Mouse (Mus musculus): ENCODE data around the gene Hbp1. TPM values are rescaled to one million over a fixed set of nuclear protein-coding genes. Genes with fewer than 3 reads are reported as not detected.

Hbp1 gene
- 83.3 and 96.3 TPM in 2 replicates for polyA plus RNA-seq (2015; fragmentation: Nextera tagmentation; extraction: Ambion mirVana)

DNA sequence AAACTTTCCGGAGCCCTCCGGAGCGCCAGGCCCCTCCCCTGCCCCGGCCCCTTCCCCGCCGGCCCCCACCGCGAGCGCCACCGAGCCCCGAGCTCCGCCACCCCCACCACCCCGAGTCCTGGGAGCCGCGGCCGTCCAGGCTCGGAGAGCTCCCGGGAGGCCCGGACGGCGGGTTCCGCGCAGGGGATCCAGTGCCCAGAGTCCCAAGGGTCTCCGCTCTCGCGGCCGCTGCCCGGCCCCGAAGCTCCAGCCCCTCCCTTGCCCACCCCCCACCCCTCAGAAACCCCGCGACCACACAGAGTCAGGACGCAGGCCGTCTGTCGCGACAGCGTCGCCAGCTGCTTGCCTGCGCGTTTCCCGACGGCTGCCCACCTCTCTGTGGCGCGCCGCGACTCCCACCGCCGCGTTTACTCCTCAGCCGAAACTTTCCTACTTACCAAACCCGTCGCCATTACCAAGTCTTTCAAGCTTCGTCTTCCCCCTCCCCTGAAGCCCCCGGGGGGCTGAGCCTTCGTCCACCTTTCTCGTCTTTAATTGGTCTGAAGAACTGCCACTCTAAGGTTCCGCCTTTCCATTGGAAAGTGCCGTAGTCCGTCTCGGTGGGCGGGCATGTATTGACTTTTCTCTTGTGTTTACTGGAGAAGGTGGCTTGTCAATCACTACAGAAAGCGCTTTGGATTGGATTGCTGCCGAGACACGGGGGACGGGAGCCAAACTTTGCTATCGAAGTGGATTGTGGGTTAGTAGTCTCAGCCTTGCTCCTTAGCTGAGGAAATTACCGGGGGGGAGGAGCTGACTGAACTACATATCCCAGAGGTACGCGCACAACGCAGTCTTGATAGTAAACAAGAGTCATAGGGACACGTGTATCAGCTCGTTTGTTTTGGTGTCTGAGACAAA is at the start of gene Hbp1:
Hbp1 (minus strand) TSS at position 777 of the 900 bp plus-strand sequence.
- H3K4me2 ChIP-seq (ENCODE audit: low read length): peak within 1 kb of the TSS; percentile 76
- H3K27ac ChIP-seq (ENCODE audit: low read length): peak within 1 kb of the TSS; percentile 99
- peak within 1 kb of the TSS; percentile 89 for H3K4me3 ChIP-seq (replicated peaks; ENCODE audit: low read length)
- ATAC-seq: peak; percentile 97
- peaks cover 5% of the 10 kb centered on the region; the same call in 1 of the 2 replicates for H3K4me1 ChIP-seq (replicated peaks; ENCODE audit: control insufficient read depth, insufficient read depth, low read length)
- no peaks in the 10 kb centered on the region for H3K36me3 ChIP-seq (ENCODE audit: control insufficient read depth, insufficient read depth)
- H3K27me3 ChIP-seq (replicated peaks; ENCODE audit: control insufficient read depth, insufficient read depth, low read length): no peaks in the 10 kb centered on the region
- under 1% methylated on average over 60 of the region's 71 CpGs for WGBS
- peak within 1 kb of the TSS; percentile 90 for H3K9ac ChIP-seq (replicated peaks; ENCODE audit: low read depth, low read length)
- no peaks in the 10 kb centered on the region for H3K9me3 ChIP-seq (ENCODE audit: control insufficient read depth, low read length)

DNA sequence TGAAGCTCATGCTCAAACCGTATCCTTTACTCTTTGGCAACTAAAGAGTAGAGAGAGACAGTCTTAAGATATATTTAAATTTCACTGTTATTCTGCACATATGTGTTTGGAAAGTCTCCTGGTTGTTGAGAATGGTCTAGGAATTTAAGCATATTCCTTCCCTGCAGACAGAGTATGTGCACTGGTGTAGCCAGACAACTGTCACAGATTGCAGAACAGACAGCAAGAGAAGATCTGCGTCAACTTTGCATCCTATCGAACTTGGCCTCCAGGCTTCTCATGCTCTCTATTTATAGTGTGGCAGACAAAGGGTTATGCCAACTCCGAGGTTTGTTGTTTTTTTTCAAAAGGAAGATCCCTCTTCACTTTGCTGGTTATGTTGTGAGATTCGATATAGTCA is 48.4 kb upstream of the Hbp1 start:
- Histone ChIP-seq H3K36me3 (ENCODE audit: control insufficient read depth, insufficient read depth) (no peaks in the 10 kb centered on the region), H3K27me3 (replicated peaks; ENCODE audit: control insufficient read depth, insufficient read depth, low read length) (no peaks in the 10 kb centered on the region), H3K9me3 (ENCODE audit: control insufficient read depth, low read length) (no peaks in the 10 kb centered on the region), H3K4me2 (ENCODE audit: low read length) (no peak overlapping the region), H3K4me3 (replicated peaks; ENCODE audit: low read length) (no peak overlapping the region), H3K9ac (replicated peaks; ENCODE audit: low read depth, low read length) (no peak overlapping the region), H3K27ac (ENCODE audit: low read length) (peak overlapping the region; percentile 75), H3K4me1 (replicated peaks; ENCODE audit: control insufficient read depth, insufficient read depth, low read length) (peaks cover 18% of the 10 kb centered on the region)
- 61% methylated on average over 5 of the region's 5 CpGs for WGBS
- peak; percentile 84 for ATAC-seq

DNA sequence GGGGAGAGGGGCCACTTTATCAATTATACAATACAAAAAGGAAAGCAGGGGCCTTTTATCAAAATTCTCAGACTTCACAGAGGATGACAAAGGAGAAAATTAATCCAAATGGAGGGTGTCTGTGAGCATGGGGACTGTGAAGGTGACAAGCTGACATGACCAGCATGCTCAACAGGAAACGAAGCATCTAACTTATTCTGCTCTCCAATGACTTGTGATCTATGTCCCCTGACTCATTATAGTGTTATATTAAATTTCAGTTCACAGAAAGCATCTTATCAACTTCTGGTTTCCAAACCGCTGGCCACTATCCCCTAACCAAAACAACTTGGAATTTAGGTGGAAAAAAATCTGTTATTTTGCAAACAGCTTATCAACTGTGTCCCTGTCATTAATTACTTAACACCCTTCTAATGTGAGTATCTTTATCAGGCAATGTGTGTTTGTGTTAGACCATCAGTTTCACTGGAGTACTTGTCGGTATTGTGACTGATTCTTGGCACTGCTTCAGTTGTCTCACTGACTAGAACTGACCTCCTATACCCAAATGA is 47.1 kb upstream of the Hbp1 start:
- WGBS: 58% methylated on average over 3 of the region's 3 CpGs
- H3K9ac ChIP-seq (replicated peaks; ENCODE audit: low read depth, low read length): no peak overlapping the region
- H3K4me2 ChIP-seq (ENCODE audit: low read length): no peak overlapping the region
- H3K4me1 ChIP-seq (replicated peaks; ENCODE audit: control insufficient read depth, insufficient read depth, low read length): peaks cover 18% of the 10 kb centered on the region
- H3K27ac ChIP-seq (ENCODE audit: low read length): no peak overlapping the region
- H3K4me3 ChIP-seq (replicated peaks; ENCODE audit: low read length): no peak overlapping the region
- H3K36me3 ChIP-seq (ENCODE audit: control insufficient read depth, insufficient read depth): no peaks in the 10 kb centered on the region
- H3K27me3 ChIP-seq (replicated peaks; ENCODE audit: control insufficient read depth, insufficient read depth, low read length): no peaks in the 10 kb centered on the region
- ATAC-seq: no peak
- no peaks in the 10 kb centered on the region for H3K9me3 ChIP-seq (ENCODE audit: control insufficient read depth, low read length)

DNA sequence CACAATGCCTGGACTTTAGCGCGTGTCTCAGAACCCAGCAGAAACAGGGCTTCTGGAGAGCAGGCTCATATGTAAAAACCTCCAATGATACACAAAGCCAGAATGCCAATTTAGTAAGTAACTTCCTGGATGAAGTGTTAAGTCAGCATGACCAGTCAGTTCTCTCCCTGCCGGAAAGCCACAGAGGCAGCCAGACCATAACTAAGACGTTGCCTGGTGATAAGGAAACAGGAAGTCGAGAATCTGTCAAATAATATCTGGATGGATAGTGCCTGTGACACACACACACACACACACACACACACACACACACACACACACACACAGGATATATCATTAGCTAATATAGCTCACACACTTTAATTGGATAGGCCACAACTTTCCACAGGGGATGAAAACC is 46.5 kb upstream of the Hbp1 start:
- Histone ChIP-seq H3K9ac (replicated peaks; ENCODE audit: low read depth, low read length) (no peak overlapping the region), H3K4me1 (replicated peaks; ENCODE audit: control insufficient read depth, insufficient read depth, low read length) (peaks cover 18% of the 10 kb centered on the region), H3K27me3 (replicated peaks; ENCODE audit: control insufficient read depth, insufficient read depth, low read length) (no peaks in the 10 kb centered on the region), H3K36me3 (ENCODE audit: control insufficient read depth, insufficient read depth) (no peaks in the 10 kb centered on the region), H3K27ac (ENCODE audit: low read length) (no peak overlapping the region), H3K4me3 (replicated peaks; ENCODE audit: low read length) (no peak overlapping the region), H3K9me3 (ENCODE audit: control insufficient read depth, low read length) (no peaks in the 10 kb centered on the region), H3K4me2 (ENCODE audit: low read length) (no peak overlapping the region)
- 82% methylated on average over 5 of the region's 5 CpGs for WGBS
- ATAC-seq: no peak

DNA sequence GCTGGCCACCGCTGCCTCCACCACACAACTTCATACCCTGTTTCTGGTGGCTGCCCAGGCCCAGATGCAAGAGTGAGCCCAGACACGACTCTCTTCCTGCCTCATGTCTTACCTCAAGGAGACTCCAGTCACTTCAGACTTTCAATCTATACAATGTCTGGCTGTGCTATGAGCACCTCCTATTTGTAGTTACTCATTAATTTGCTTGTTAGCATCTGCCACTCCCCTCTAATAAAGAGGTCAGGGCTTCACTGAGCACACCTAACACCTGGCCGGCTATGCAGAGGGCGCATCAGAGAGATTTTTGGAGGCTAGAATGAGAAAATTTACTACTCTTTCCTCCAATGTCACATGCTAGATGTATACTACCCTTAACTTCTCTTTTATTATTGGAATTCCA is 40.2 kb upstream of the Hbp1 start:
- no peak for ATAC-seq
- no peak overlapping the region for H3K4me2 ChIP-seq (ENCODE audit: low read length)
- 89% methylated on average over 4 of the region's 4 CpGs for WGBS

DNA sequence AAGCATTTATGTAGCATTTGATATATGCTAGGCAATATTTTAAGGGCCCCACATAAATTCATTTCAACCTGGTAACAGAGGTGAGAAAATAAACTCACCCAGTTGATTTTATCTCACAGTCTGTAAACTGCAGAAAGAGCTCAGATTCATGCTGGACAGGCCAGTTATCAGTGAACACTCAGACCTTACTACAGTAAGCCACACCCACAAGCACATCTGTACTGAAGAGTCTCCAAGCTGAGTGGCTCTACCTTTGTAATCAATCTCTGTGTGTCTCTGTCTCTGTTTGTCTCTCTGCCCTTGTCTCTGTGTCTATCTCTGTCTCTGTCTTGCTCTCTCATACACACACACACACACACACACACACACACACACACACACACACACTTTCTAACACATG is 39.4 kb upstream of the Hbp1 start:
- peaks cover 10% of the 10 kb centered on the region for H3K4me1 ChIP-seq (replicated peaks; ENCODE audit: control insufficient read depth, insufficient read depth, low read length)
- H3K4me2 ChIP-seq (ENCODE audit: low read length): no peak overlapping the region
- no peaks in the 10 kb centered on the region for H3K9me3 ChIP-seq (ENCODE audit: control insufficient read depth, low read length)
- H3K27me3 ChIP-seq (replicated peaks; ENCODE audit: control insufficient read depth, insufficient read depth, low read length): no peaks in the 10 kb centered on the region
- no peak for ATAC-seq
- no peak overlapping the region for H3K4me3 ChIP-seq (replicated peaks; ENCODE audit: low read length)
- H3K36me3 ChIP-seq (ENCODE audit: control insufficient read depth, insufficient read depth): no peaks in the 10 kb centered on the region
- no peak overlapping the region for H3K27ac ChIP-seq (ENCODE audit: low read length)
- H3K9ac ChIP-seq (replicated peaks; ENCODE audit: low read depth, low read length): no peak overlapping the region

More for the DNA sequence above, 40.2 kb upstream of the Hbp1 start:
- Histone ChIP-seq H3K9me3 (ENCODE audit: control insufficient read depth, low read length) (no peaks in the 10 kb centered on the region), H3K4me1 (replicated peaks; ENCODE audit: control insufficient read depth, insufficient read depth, low read length) (peaks cover 4% of the 10 kb centered on the region; the same call in 1 of the 2 replicates), H3K27me3 (replicated peaks; ENCODE audit: control insufficient read depth, insufficient read depth, low read length) (no peaks in the 10 kb centered on the region), H3K36me3 (ENCODE audit: control insufficient read depth, insufficient read depth) (no peaks in the 10 kb centered on the region), H3K9ac (replicated peaks; ENCODE audit: low read depth, low read length) (no peak overlapping the region), H3K27ac (ENCODE audit: low read length) (peak overlapping the region; percentile 21; the same call in 1 of the 2 replicates), H3K4me3 (replicated peaks; ENCODE audit: low read length) (no peak overlapping the region)

DNA sequence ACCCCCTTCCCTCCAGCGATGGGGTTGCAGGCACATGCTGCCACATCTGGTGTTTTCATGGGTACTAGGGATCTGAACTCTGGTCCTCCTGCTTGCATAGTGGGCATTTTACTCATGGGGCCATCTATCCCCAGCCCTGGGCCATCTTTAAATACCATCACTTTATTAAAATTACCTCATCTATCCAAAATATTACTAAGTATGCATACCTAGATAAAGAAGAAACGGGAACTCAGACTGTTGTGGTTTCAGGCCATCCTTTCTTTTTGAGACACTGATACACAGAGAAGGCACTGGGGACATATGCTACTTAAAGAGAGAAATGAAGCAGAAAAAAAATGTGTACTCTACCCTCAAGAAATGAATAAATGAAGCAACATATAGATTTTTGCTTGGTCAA is 36.1 kb upstream of the Hbp1 start:
- no peaks in the 10 kb centered on the region for H3K27me3 ChIP-seq (replicated peaks; ENCODE audit: control insufficient read depth, insufficient read depth, low read length)
- 91% methylated on average over 2 of the region's 2 CpGs for WGBS
- no peaks in the 10 kb centered on the region for H3K36me3 ChIP-seq (ENCODE audit: control insufficient read depth, insufficient read depth)
- H3K9ac ChIP-seq (replicated peaks; ENCODE audit: low read depth, low read length): no peak overlapping the region
- ATAC-seq: no peak
- H3K4me1 ChIP-seq (replicated peaks; ENCODE audit: control insufficient read depth, insufficient read depth, low read length): peaks cover 26% of the 10 kb centered on the region
- no peak overlapping the region for H3K27ac ChIP-seq (ENCODE audit: low read length)
- H3K4me2 ChIP-seq (ENCODE audit: low read length): no peak overlapping the region
- no peaks in the 10 kb centered on the region for H3K9me3 ChIP-seq (ENCODE audit: control insufficient read depth, low read length)
- no peak overlapping the region for H3K4me3 ChIP-seq (replicated peaks; ENCODE audit: low read length)

DNA sequence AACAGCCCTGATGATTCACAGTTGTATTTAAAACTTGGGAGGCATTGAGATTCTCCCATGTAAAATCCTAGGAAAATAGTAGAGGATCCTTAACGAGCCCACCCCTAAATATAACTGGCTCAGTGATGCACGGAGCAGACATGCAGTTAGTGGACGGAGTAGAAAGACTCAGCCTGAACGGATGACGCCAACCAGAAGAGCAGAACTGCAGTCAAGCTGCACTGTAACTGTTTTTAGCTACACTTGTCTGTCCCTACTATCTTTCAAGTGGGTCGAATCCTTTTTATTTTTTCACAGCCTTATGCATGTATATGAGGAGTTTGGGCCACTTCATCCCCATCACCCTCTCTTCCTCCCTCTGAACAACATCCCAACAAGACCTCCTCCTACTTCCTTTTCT is 35.4 kb upstream of the Hbp1 start:
- 74% methylated on average over 6 of the region's 6 CpGs for WGBS
- no peak for ATAC-seq
- H3K36me3 ChIP-seq (ENCODE audit: control insufficient read depth, insufficient read depth): no peaks in the 10 kb centered on the region

DNA sequence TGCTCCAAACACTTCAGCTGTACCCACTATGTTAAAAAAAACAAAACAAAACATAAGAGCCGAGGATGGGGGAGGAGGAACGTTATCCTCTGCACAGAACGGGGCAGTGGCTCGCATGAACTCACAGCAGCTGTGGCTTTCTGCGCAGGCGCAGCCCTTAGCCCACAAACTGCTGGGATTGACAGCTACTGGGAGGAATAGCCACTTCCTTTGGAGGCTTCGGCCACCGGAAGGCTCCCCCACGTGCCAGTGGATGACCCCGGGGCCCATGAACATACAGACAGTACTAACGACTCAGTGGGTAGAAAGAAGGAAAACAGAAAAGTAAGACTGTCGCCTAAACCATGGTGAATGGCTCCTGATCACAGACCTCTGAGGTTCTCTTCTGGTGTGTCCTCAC is 34.3 kb upstream of the Hbp1 start:
- H3K36me3 ChIP-seq (ENCODE audit: control insufficient read depth, insufficient read depth): no peaks in the 10 kb centered on the region
- peaks cover 23% of the 10 kb centered on the region for H3K4me1 ChIP-seq (replicated peaks; ENCODE audit: control insufficient read depth, insufficient read depth, low read length)
- H3K27me3 ChIP-seq (replicated peaks; ENCODE audit: control insufficient read depth, insufficient read depth, low read length): no peaks in the 10 kb centered on the region
- 69% methylated on average over 12 of the region's 12 CpGs for WGBS
- H3K27ac ChIP-seq (ENCODE audit: low read length): peak overlapping the region; percentile 87
- H3K9me3 ChIP-seq (ENCODE audit: control insufficient read depth, low read length): no peaks in the 10 kb centered on the region
- no peak overlapping the region for H3K4me3 ChIP-seq (replicated peaks; ENCODE audit: low read length)
- ATAC-seq: no peak
- no peak overlapping the region for H3K4me2 ChIP-seq (ENCODE audit: low read length)
- no peak overlapping the region for H3K9ac ChIP-seq (replicated peaks; ENCODE audit: low read depth, low read length)

More for the DNA sequence above, 35.4 kb upstream of the Hbp1 start:
- Histone ChIP-seq H3K27ac (ENCODE audit: low read length) (no peak overlapping the region), H3K4me1 (replicated peaks; ENCODE audit: control insufficient read depth, insufficient read depth, low read length) (peaks cover 26% of the 10 kb centered on the region), H3K4me2 (ENCODE audit: low read length) (no peak overlapping the region), H3K4me3 (replicated peaks; ENCODE audit: low read length) (no peak overlapping the region), H3K9me3 (ENCODE audit: control insufficient read depth, low read length) (no peaks in the 10 kb centered on the region), H3K27me3 (replicated peaks; ENCODE audit: control insufficient read depth, insufficient read depth, low read length) (no peaks in the 10 kb centered on the region), H3K9ac (replicated peaks; ENCODE audit: low read depth, low read length) (no peak overlapping the region)
